Mouse (Mus musculus): ENCODE measurements around the gene Lmo7. TPM values are rescaled to one million over a fixed set of nuclear protein-coding genes. Genes with fewer than 3 reads are reported as not detected.

Gene Lmo7
- total RNA-seq, 1 experiment, result 19.4 TPM

DNA sequence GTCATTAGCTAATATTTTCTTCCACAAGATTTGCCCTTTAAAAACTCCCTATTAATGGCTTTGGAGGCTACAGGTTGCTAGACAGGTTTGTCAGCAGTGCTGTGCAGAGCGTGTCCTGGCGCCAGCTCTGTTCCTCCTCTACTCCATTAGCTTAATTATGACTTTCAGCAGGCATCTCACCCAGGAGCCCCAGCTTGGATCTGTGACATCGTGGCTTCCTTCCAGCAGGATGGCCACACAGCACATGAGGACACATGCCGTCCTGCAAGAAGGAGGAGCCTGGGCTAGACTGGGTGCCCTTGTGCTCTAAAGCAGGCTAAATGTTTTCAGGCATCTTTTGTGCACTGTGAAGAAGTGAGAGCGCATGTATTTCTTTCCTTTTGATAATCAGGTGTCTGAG lies 58.1 kb downstream of the Lmo7 start:
- Histone ChIP-seq H3K4me3 (ENCODE audit: insufficient read depth in 1 of 2, low read depth in 1 of 2, low read length in 2 of 2, poor library complexity in 1 of 2, severe bottlenecking in 1 of 2) (no peak overlapping the region), H3K36me3 (ENCODE audit: control insufficient read depth, insufficient read depth, low read length, poor library complexity, severe bottlenecking) (no peaks in the 10 kb centered on the region), H3K27ac (ENCODE audit: insufficient read depth, low read depth, low read length, poor library complexity, severe bottlenecking) (no peak overlapping the region), H3K4me1 (ENCODE audit: control insufficient read depth in 2 of 2, insufficient read depth in 2 of 2, low read length in 2 of 2, poor library complexity in 1 of 2) (peaks cover 0 to 9% of the 10 kb centered on the region in 2 experiments; a peak in 2 of 4 replicates), H3K9me3 (ENCODE audit: control insufficient read depth, insufficient read depth, low read depth, low read length) (no peaks in the 10 kb centered on the region), H3K9ac (ENCODE audit: insufficient read depth, low read depth, low read length, poor library complexity, severe bottlenecking) (no peak overlapping the region)
- TF ChIP-seq HCFC1 (IDR thresholded peaks at IDR 0.05; ENCODE audit: borderline replicate concordance, insufficient read depth, low read length) (no peak), MAFK (IDR thresholded peaks at IDR 0.05; ENCODE audit: insufficient read depth, low read depth, low read length) (no peak), ZC3H11A (IDR thresholded peaks at IDR 0.05; ENCODE audit: borderline replicate concordance, low read depth, low read length) (no peak), ZNF384 (IDR thresholded peaks at IDR 0.05; ENCODE audit: low read depth, low read length) (no peak), CHD2 (IDR thresholded peaks at IDR 0.05; ENCODE audit: low read depth, low read length) (no peak)
- no peak for DNase-seq (ENCODE audit: low read depth, low spot score)
- in situ Hi-C loops (cut with MboI; ENCODE audit: low sequenced_read_pairs in 2 of 2, unreplicated experiment in 2 of 2), result loop anchor here in 1 of 2 experiments (25.0 kb wide), 1 partner anchor 724 kb away; no protein-coding TSS in a partner anchor

GRCm38 (mm10) chr14:101788475-101788874 lies 58.7 kb downstream of the Lmo7 start:
- TF ChIP-seq CHD2 (IDR thresholded peaks at IDR 0.05; ENCODE audit: low read depth, low read length), result no peak
- no peak for TF ChIP-seq ZC3H11A (IDR thresholded peaks at IDR 0.05; ENCODE audit: borderline replicate concordance, low read depth, low read length)
- no peak for TF ChIP-seq ZNF384 (IDR thresholded peaks at IDR 0.05; ENCODE audit: low read depth, low read length)
- no peaks in the 10 kb centered on the region for H3K36me3 ChIP-seq (ENCODE audit: control insufficient read depth, insufficient read depth, low read length, poor library complexity, severe bottlenecking)
- in situ Hi-C loops (cut with MboI; ENCODE audit: low sequenced_read_pairs in 2 of 2, unreplicated experiment in 2 of 2), result loop anchor here in 1 of 2 experiments (25.0 kb wide), 1 partner anchor 724 kb away; no protein-coding TSS in a partner anchor
- no peak overlapping the region for H3K4me3 ChIP-seq (ENCODE audit: insufficient read depth in 1 of 2, low read depth in 1 of 2, low read length in 2 of 2, poor library complexity in 1 of 2, severe bottlenecking in 1 of 2)
- peaks cover 0 to 9% of the 10 kb centered on the region in 2 experiments; a peak in 2 of 4 replicates for H3K4me1 ChIP-seq (ENCODE audit: control insufficient read depth in 2 of 2, insufficient read depth in 2 of 2, low read length in 2 of 2, poor library complexity in 1 of 2)
- no peak overlapping the region for H3K9ac ChIP-seq (ENCODE audit: insufficient read depth, low read depth, low read length, poor library complexity, severe bottlenecking)
- H3K27ac ChIP-seq (ENCODE audit: insufficient read depth, low read depth, low read length, poor library complexity, severe bottlenecking), result no peak overlapping the region
- DNase-seq (ENCODE audit: low read depth, low spot score), result no peak
- H3K9me3 ChIP-seq (ENCODE audit: control insufficient read depth, insufficient read depth, low read depth, low read length), result no peaks in the 10 kb centered on the region

DNA sequence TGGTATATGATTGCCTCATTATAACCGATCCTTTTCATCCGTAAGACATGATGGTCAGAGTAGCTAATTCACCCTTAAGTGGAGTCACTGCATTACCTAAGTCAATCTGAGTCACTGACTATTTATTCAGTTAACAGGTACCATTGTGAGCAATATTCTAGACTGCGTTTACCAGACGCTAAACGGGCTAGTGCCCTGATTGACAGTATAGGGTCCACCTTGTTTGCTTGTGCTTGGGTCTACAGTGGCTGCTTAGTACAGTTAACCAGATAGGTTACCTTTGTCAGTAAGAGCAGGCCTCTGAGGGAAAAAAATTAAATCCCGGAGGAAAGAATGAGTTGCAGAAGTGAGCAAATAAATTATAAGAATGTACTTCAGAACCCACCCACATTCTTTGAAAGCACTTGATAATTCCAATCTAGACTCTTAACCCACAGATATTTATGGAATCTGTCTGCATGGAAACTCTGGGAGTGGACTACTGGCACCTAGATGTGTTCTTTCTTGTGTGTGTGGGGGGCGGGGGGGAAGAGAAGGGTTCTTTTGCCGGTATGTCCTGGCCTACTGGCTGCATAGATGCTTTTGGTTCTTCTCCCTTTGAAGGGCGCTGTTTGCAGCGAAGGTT lies 64.9 kb downstream of the Lmo7 start:
- Histone ChIP-seq H3K27ac (ENCODE audit: insufficient read depth, low read depth, low read length, poor library complexity, severe bottlenecking) (no peak overlapping the region), H3K36me3 (ENCODE audit: control insufficient read depth, insufficient read depth, low read length, poor library complexity, severe bottlenecking) (no peaks in the 10 kb centered on the region; the same call in 1 of the 2 replicates), H3K9ac (ENCODE audit: insufficient read depth, low read depth, low read length, poor library complexity, severe bottlenecking) (no peak overlapping the region), H3K4me1 (ENCODE audit: control insufficient read depth in 2 of 2, insufficient read depth in 2 of 2, low read length in 2 of 2, poor library complexity in 1 of 2) (0 out of 4 replicates have a peak, but pooled peaks cover 0 to 2% of the 10 kb centered on the region in 2 experiments), H3K4me3 (ENCODE audit: insufficient read depth in 1 of 2, low read depth in 1 of 2, low read length in 2 of 2, poor library complexity in 1 of 2, severe bottlenecking in 1 of 2) (no peak overlapping the region), H3K9me3 (ENCODE audit: control insufficient read depth, insufficient read depth, low read depth, low read length) (no peaks in the 10 kb centered on the region)
- no peak for TF ChIP-seq ZNF384 (IDR thresholded peaks at IDR 0.05; ENCODE audit: low read depth, low read length)
- no peak for TF ChIP-seq CHD2 (IDR thresholded peaks at IDR 0.05; ENCODE audit: low read depth, low read length)
- no peak for TF ChIP-seq HCFC1 (IDR thresholded peaks at IDR 0.05; ENCODE audit: borderline replicate concordance, insufficient read depth, low read length)
- TF ChIP-seq MAFK (IDR thresholded peaks at IDR 0.05; ENCODE audit: insufficient read depth, low read depth, low read length), result no peak
- no peak for TF ChIP-seq ZC3H11A (IDR thresholded peaks at IDR 0.05; ENCODE audit: borderline replicate concordance, low read depth, low read length)
- no peak for DNase-seq (ENCODE audit: low read depth, low spot score)
- in situ Hi-C loops (cut with MboI; ENCODE audit: low sequenced_read_pairs in 2 of 2, unreplicated experiment in 2 of 2), result loop anchor here in 1 of 2 experiments (25.0 kb wide), 1 partner anchor 718 kb away; no protein-coding TSS in a partner anchor

DNA sequence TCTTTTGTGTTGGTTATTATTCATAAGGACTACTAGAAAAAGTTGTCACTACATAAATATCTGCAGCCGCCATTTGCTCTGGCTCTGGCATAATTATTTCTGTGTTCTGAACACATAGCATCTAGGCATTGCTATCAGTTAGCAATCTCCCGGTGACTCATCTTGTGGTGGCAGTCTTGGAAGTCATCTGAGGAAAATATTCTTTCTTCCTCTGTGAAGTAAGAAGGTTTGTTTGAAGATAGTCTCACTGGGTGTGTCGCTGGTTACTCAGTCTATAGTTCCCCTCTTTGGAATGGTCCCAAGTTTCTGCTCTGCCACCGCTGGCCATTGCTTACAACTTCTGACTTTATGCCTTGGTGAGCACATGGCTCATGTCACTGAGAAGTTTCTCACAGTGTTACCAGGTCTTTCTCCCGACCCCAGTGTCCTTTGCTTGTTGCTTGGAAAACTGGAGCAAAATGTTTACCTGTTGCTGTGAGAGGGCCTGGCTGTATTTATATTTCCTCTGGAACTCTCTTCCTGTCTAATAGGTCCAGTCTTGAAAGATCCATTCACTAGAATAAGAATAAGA lies 68.3 kb downstream of the Lmo7 start:
- no peak overlapping the region for H3K4me3 ChIP-seq (ENCODE audit: insufficient read depth in 1 of 2, low read depth in 1 of 2, low read length in 2 of 2, poor library complexity in 1 of 2, severe bottlenecking in 1 of 2)
- no peak overlapping the region for H3K9ac ChIP-seq (ENCODE audit: insufficient read depth, low read depth, low read length, poor library complexity, severe bottlenecking)
- no peak overlapping the region for H3K27ac ChIP-seq (ENCODE audit: insufficient read depth, low read depth, low read length, poor library complexity, severe bottlenecking)
- in situ Hi-C loops (cut with MboI; ENCODE audit: low sequenced_read_pairs in 2 of 2, unreplicated experiment in 2 of 2), result loop anchor here in 1 of 2 experiments (25.0 kb wide), 1 partner anchor 714 kb away; no protein-coding TSS in a partner anchor
- no peaks in the 10 kb centered on the region; the same call in 1 of the 2 replicates for H3K36me3 ChIP-seq (ENCODE audit: control insufficient read depth, insufficient read depth, low read length, poor library complexity, severe bottlenecking)
- DNase-seq (ENCODE audit: low read depth, low spot score), result no peak
- H3K4me1 ChIP-seq (ENCODE audit: control insufficient read depth in 2 of 2, insufficient read depth in 2 of 2, low read length in 2 of 2, poor library complexity in 1 of 2), result 0 out of 4 replicates have a peak, but pooled peaks cover 0 to 2% of the 10 kb centered on the region in 2 experiments
- H3K9me3 ChIP-seq (ENCODE audit: control insufficient read depth, insufficient read depth, low read depth, low read length), result no peaks in the 10 kb centered on the region
- TF ChIP-seq MAFK (IDR thresholded peaks at IDR 0.05; ENCODE audit: insufficient read depth, low read depth, low read length) (no peak), ZC3H11A (IDR thresholded peaks at IDR 0.05; ENCODE audit: borderline replicate concordance, low read depth, low read length) (no peak), CHD2 (IDR thresholded peaks at IDR 0.05; ENCODE audit: low read depth, low read length) (no peak)
